Mouse (Mus musculus) frontal cortex, postnatal 36 days (tissue): ENCODE results near the gene Rtn1.
"Not testable (repeated sequence)": the region's sequence is repeated elsewhere in the genome, so short reads cannot be mapped to it uniquely, and the experiment has no call there.

Experiments used
- DNase-seq, 2 experiments: peaks; one replicate each; pipeline ENCODE4 v3.0.0; 2022; ENCODE audit warnings: low spot score in 2 of 2

Rtn1 gene

GRCm38 (mm10) chr12:72324210-72324871, 84.5 kb downstream of the Rtn1 start:
- DNase-seq, result no peak

- DNase-seq, result no peak
These were observed 85.1 kb downstream of the Rtn1 start for GRCm38 (mm10) chr12:72323778-72324177.

- no peak for DNase-seq
These were observed 93.0 kb downstream of the Rtn1 start for GRCm38 (mm10) chr12:72315732-72316465.

GRCm38 (mm10) chr12:72310818-72311217, 98.0 kb downstream of the Rtn1 start:
- no peak for DNase-seq

GRCm38 (mm10) chr12:72308506-72308905, 100.3 kb downstream of the Rtn1 start:
- DNase-seq, result no peak

GRCm38 (mm10) chr12:72306281-72306680, 102.6 kb downstream of the Rtn1 start:
- DNase-seq, result no peak

GRCm38 (mm10) chr12:72305421-72305820, 103.4 kb downstream of the Rtn1 start:
- no peak for DNase-seq

GRCm38 (mm10) chr12:72304985-72305384, 103.9 kb downstream of the Rtn1 start:
- DNase-seq, result no peak

GRCm38 (mm10) chr12:72304347-72304688, 104.5 kb downstream of the Rtn1 start:
- DNase-seq, result no peak

GRCm38 (mm10) chr12:72303624-72304346, 105.1 kb downstream of the Rtn1 start:
- DNase-seq, result no peak

- DNase-seq, result no peak
These were observed 107.4 kb downstream of the Rtn1 start for GRCm38 (mm10) chr12:72301431-72301830.

- DNase-seq, result no peak
These were observed 107.9 kb downstream of the Rtn1 start for GRCm38 (mm10) chr12:72300971-72301370.

GRCm38 (mm10) chr12:72298222-72298621, 110.6 kb downstream of the Rtn1 start:
- DNase-seq, result no peak

- no peak for DNase-seq
These were observed 112.3 kb downstream of the Rtn1 start for GRCm38 (mm10) chr12:72296552-72296951.

- DNase-seq, result not testable (repeated sequence)
These were observed 115.7 kb downstream of the Rtn1 start for GRCm38 (mm10) chr12:72293185-72293584.

GRCm38 (mm10) chr12:72292566-72292965, 116.3 kb downstream of the Rtn1 start:
- DNase-seq, result no peak

- no peak for DNase-seq
These were observed 117.6 kb downstream of the Rtn1 start for GRCm38 (mm10) chr12:72291266-72291665.

GRCm38 (mm10) chr12:72288215-72288614, 120.6 kb downstream of the Rtn1 start:
- DNase-seq, result no peak

GRCm38 (mm10) chr12:72287332-72288004, 121.4 kb downstream of the Rtn1 start:
- DNase-seq, result no peak

GRCm38 (mm10) chr12:72285366-72286345, 123.2 kb downstream of the Rtn1 start:
- peak; percentile 74 to 87 for DNase-seq

- no peak for DNase-seq
These were observed 124.3 kb downstream of the Rtn1 start for GRCm38 (mm10) chr12:72284576-72284975.
